Mouse (Mus musculus) A20 (cell line): ENCODE data around the gene Ctcf.

ENCODE experiments used
- DNase-seq: peaks from one replicate; pipeline ENCODE4 v3.0.0-alpha.2; 2011; ENCODE audit warnings: low read depth, low spot score

Gene Ctcf

DNA sequence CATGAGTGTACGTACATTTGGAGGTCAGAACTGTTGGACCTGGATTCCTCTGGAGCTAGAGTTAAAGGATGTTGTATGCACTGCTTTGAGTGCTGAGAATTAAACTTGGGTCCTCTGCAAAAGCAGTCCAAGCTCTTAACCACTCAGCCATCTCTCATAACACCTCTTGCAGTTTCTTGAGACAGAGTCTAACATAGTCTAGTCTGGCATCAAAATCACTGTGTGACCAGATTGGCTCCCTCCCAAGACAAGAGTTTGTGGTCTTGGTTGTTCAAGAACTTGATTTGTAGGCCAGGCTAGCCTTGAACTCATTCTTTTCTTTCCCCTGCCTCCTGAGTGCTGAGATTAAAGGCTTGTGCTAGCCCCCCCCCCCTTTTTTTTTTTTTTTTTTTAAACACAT is 12.6 kb downstream of the Ctcf start:
- DNase-seq: no peak

DNA sequence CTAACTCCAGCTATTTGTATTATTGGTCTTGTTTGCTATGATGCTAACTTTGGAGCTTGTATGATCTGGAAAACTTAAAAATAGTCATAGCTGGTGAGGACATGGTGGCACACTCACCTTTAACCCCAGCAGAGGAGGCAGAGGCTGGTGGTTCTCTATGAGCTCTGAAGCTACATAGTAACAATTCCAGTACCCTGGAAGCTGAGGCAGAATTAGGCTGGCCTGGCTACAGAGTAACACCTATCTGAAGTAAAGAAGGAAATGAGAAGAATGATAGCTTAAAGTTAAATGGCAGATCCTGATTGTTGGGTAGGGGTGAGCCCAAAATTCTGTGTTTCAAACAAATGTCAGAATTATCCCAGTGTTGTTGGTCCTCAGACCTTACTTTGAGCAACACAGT is 21.3 kb downstream of the Ctcf start:
- DNase-seq: no peak

DNA sequence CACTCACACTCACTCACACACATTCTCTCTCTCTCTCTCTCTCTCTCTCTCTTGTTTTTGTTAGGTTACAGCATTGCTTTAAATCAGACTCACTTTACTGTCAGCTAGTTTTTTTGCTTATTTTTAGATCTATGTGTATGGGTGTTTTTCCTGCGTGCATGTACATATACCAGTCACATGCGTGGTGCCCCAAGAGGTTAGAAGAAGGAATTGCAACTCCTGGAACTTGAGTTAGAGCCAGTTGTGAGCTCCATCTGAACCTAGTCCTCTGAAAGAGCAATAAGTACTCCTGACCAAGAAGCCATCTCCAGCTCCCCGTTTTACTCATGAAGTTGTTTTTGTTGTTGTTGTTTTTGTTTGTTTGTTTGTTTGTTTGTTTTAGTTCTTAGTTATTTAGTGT is 24.8 kb downstream of the Ctcf start:
- peak; percentile 51 for DNase-seq

GRCm38 (mm10) chr8:105677891-105678290 is 41.5 kb downstream of the Ctcf start:
- DNase-seq: no peak

DNA sequence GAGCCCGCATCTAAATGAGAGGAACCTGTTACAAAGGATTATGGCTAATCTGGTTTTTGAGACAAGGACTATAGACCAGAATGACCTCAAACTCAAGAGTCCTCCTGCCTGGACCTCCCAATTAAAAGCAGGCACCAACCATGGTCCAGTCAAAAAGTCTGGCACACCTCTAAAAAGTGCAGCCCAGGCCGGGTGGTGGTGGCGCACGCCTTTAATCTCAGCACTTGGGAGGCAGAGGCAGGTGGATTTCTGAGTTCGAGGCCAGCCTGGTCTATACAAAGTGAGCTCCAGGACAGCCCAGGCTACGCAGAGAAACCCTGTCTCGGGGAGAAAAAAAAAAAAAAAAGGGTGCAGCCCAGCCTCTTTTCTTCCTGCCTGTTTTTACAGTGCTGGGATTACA is 49.0 kb downstream of the Ctcf start:
- DNase-seq: no peak

DNA sequence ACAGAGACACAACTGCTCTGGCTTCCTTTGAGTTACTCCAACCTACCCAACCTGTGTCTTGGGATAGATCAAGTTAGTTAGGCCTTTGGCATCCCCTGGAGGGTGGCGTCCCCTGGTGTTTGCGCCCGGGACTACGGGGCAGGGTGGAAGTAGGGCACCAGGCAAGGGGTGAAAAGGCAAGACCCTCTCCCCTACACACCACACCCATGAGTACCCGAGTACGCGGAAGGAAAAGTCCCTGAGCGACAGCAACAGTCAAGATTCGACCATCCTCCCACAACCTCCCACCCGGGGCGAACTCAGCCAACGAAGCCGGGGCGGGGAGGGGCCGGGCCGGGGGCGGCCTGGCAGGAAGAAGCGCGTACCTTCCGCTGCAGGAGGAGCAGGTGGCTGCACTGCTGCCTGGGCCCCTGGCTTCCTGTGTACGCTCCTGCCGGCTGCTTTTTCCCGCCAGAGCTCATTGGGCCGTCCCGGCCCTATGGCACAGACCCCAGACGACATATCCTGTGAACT is 49.5 kb downstream of the Ctcf start, which contains the start of gene Carmil2:
Gene Carmil2 (plus strand): TSS at position 479 of the 513 bp plus-strand sequence.
- DNase-seq: peak; percentile 92

DNA sequence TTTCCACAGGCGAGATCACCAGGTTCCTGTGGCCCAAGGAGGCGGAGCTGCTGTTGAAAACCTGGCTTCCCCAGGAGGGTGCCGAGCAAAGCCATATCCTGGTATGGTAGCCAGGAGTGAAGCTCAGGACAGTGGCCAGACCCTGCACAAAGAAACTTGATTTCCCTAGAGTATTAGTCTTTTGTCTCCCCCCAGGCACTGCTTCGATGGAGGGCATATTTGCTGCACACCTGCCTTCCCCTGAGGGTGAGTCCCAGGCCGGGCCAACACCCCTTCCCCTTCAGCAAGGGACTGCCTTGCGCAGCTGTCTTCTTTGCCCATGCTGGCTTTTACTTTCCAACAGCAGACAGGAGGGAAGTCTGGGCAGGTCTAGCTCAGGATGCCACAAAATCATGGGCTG is 50.2 kb downstream of the Ctcf start:
- peak; percentile 69 for DNase-seq

GRCm38 (mm10) chr8:105687512-105687911 is 51.1 kb downstream of the Ctcf start:
- DNase-seq: no peak

DNA sequence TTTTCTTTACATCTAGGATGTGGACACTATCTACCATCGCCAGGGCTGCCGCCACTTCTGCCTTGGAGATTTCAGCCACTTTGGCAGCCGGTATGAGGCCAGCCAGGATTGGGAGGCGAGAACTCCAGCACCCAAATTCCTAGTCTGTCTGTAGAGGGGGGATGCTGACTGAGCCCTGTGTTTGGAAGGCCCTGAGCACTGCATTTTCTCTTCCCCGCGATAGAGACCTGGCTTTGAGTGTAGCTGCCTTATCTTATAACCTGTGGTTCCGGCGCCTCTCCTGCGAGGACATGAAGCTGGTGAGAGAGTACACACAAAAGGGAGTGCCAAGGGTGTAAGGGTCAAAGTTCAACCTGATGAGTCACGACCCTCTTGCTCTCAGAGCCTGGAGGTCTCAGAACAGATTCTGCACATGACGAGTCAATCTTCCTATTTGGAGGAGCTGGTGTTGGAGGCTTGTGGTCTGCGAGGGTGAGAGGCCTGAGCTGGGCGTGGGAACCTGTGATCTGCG is 51.9 kb downstream of the Ctcf start:
- no peak for DNase-seq

DNA sequence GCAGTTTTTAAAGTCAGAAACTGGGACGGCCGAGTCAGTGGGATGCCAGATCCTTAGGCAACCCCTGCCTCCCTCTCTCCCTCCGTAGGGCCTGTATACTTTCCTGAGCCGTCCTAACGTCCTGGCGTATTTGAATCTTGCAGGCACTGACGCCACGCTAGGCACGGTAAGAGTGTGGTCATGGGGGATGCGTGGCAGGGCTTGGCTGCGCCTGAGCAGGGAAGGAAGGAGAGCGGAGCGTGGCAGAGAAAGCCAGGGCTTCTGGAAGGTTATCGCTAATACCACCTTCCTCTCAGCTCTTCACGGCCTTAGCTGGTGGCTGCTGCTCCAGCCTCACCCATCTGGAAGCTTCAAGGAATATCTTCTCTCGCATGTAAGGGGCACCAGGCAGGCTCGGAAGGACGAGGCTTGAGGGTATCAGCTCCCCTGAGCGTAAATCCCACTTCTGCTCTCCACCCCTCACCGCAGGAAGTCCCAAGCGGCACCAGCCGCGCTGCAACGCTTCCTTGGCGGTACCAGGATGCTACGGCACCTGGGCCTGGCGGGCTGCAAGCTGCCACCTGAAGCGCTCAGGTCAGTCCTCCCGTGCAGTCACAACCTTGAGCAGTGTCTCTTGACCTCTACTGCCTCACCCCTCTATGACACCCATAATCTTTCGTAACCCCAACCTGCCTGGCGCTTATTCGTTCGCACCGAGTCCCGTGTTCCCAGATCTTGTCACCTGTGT is 53.1 kb downstream of the Ctcf start:
- DNase-seq: no peak

DNA sequence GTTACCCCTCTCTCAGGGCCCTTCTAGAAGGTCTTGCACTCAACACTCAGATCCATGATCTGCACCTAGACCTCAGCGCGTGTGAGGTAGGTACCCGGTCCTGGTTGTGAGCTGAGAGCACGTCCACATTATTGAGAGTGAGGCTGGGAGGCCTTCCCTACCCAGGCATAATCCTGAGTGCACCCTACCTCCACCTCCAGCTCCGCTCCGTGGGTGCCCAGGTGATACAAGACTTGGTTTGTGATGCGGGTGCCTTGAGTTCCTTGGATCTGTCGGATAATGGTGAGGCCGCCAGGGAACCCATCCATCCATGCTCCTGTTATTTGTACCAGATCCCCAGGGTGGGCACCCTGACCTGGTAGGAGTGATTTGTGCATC is 53.6 kb downstream of the Ctcf start:
- DNase-seq: no peak

DNA sequence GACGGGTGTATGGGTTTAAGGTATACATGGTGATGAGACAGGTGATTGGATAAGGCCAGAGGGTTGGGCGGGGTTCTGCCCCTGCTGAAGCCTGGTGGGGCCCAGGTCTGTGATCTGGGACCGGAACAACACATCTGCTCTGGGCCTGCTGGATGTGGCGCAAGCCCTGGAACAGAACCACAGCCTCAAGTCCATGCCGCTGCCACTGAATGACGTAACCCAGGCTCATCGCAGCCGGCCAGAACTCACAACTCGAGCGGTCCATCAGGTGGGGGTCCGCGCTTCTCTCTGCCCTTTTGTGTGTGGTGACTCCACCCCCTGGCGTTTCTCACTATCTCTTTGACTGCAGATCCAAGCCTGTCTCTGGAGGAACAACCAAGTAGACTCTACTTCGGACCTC is 54.6 kb downstream of the Ctcf start:
- DNase-seq: no peak

- DNase-seq: no peak
Observed at GRCm38 (mm10) chr8:105692449-105693182, 56.2 kb downstream of the Ctcf start.

- no peak for DNase-seq
Observed at GRCm38 (mm10) chr8:105693648-105694047, 57.3 kb downstream of the Ctcf start.

DNA sequence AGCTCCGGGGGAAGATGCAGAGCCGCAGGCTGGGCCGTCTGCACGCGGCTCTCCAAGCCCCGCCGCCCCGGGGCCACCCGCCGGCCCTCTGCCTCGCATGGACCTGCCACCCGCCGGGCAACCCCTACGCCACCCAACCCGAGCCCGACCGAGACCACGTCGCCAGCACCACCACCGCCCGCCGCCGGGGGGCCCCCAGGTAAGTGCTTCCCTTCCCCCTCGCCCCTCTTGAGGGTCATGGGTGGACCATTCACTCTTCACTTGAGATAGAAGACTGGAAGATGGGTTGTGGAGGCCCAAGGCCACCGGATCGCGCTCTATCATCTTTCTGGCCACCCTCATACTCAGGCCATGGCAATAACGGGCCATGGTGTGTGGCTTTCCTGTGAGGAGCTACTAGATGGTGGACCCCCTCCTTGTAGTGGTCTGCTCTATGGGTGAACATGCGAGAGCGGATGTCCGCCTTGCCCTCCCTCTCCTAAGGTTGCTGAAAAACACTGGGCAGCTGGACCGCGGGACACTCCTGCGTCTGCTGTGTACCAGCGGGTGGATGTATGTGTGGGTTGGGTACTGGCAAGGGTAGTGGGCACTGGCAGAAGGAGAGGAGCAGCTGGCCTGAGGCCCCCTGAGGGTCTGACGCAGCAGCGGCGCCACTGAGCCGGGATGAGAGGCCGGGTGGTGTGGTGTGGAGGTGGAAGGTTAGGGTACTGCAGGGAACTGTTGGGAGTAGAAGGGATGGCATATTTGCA is 57.9 kb downstream of the Ctcf start:
- no peak for DNase-seq

- DNase-seq: no peak
Observed at GRCm38 (mm10) chr8:105695080-105695780, 58.9 kb downstream of the Ctcf start.

- DNase-seq: no peak
Observed at GRCm38 (mm10) chr8:105697196-105697780, 60.9 kb downstream of the Ctcf start.

GRCm38 (mm10) chr8:105698734-105699133 is 62.4 kb downstream of the Ctcf start:
- DNase-seq: no peak

DNA sequence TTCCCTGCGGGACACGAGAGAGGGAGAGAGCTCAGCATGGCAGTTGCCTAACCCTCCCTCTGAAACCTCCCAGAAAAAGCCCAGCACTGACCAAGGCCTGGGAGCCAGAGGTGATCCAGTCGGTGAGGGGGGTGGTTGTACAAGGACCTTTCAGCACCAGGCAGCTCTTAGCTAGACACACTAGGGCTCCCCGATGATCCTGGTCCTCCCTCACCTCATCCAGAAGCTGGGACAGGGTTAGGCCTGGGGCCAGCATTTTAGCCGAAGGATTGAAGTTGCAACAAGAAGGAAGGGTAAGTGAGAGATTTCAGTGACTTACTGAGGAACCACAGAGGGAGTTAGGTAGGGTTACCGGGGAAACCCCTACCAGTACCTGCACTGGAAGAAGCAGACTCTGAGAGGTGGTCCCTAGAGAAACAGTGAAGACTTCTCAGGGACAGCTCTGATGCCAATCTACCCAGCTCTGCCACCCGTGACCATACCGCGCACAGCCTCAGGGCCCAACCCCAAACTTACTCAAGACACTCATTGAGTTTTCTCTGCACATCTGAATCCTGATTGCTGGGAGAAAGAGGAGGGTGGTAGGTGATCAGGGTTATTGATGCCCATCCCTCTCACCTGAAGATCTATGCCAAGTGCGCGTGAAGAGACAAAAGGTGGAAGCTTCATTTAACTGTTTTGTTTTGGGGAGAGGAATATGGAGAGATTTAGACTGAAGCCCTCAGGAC is 63.3 kb downstream of the Ctcf start:
- DNase-seq: no peak

DNA sequence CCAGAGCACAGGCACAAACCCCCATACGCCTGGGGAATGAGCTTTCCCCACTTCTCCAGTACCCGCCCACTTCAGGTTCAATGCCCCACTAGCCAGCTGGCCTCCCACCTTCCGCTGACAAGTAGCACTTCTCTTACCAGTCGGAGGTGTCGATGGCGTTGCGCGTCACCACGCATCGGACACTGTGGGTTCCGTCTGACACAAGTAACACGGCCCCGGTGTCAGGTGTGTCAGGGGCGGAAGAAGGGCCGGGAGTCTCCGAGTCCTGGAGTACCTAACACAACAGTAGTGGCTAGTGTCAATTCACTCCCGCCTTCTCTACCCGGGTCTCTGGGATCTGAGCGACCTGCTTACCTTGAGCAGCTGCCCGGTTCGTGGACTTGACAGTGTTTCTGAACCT is 64.2 kb downstream of the Ctcf start:
- no peak for DNase-seq
